Mouse (Mus musculus): Measurements from ENCODE around the gene Pacsin3. TPM values are rescaled to one million over a fixed set of nuclear protein-coding genes. Genes with fewer than 3 reads are reported as not detected.

Gene Pacsin3
- polyA plus RNA-seq, 1 experiment from 2014 or later: 47.4 TPM

- ATAC-seq (ENCODE audit: low FRiP score, low read depth): peak; percentile 34; the same call in 1 of the 2 replicates
These were observed 35.6 kb downstream of the Pacsin3 start for GRCm38 (mm10) chr2:91291197-91292007.

GRCm38 (mm10) chr2:91294226-91294625 lies 38.5 kb downstream of the Pacsin3 start:
- no peak overlapping the region for H3K4me2 ChIP-seq (replicated peaks)
- no peak for ATAC-seq (ENCODE audit: low FRiP score, low read depth)
- no peaks in the 10 kb centered on the region; the same call in 1 of the 2 replicates for H3K36me3 ChIP-seq
- H3K4me3 ChIP-seq: no peak overlapping the region
- H3K27ac ChIP-seq: no peak overlapping the region
- peaks cover 15% of the 10 kb centered on the region for H3K4me1 ChIP-seq
- no peaks in the 10 kb centered on the region for H3K27me3 ChIP-seq
- H3K9me3 ChIP-seq: no peaks in the 10 kb centered on the region
- WGBS: 89% methylated on average over 3 of the region's 3 CpGs
- H3K9ac ChIP-seq: no peak overlapping the region

More at GRCm38 (mm10) chr2:91291197-91292007, 35.6 kb downstream of the Pacsin3 start:
- peak overlapping the region; percentile 23; the same call in 1 of the 2 replicates for H3K27ac ChIP-seq
- peaks cover 6% of the 10 kb centered on the region; the same call in 1 of the 2 replicates for H3K36me3 ChIP-seq
- 0 out of 2 replicates have a peak overlapping the region, but pooled peaks have one; percentile 3 for H3K4me2 ChIP-seq (replicated peaks)
- H3K4me1 ChIP-seq: peaks cover 11% of the 10 kb centered on the region
- WGBS: 51% methylated on average over 12 of the region's 12 CpGs
- peak overlapping the region; percentile 15; the same call in 1 of the 2 replicates for H3K9ac ChIP-seq
- no peak overlapping the region for H3K4me3 ChIP-seq
- H3K9me3 ChIP-seq: no peaks in the 10 kb centered on the region
- no peaks in the 10 kb centered on the region for H3K27me3 ChIP-seq

GRCm38 (mm10) chr2:91295895-91296294 lies 40.1 kb downstream of the Pacsin3 start:
- no peaks in the 10 kb centered on the region for H3K27me3 ChIP-seq
- H3K27ac ChIP-seq: no peak overlapping the region
- H3K9ac ChIP-seq: no peak overlapping the region
- WGBS: 88% methylated on average over 5 of the region's 5 CpGs
- H3K4me2 ChIP-seq (replicated peaks): no peak overlapping the region
- no peak overlapping the region for H3K4me3 ChIP-seq
- H3K9me3 ChIP-seq: no peaks in the 10 kb centered on the region
- H3K36me3 ChIP-seq: no peaks in the 10 kb centered on the region; the same call in 1 of the 2 replicates
- no peak for ATAC-seq (ENCODE audit: low FRiP score, low read depth)
- H3K4me1 ChIP-seq: peaks cover 17% of the 10 kb centered on the region

- Histone ChIP-seq H3K4me2 (replicated peaks) (no peak overlapping the region), H3K27ac (peak overlapping the region; percentile 39)
- ATAC-seq (ENCODE audit: low FRiP score, low read depth): peak; percentile 80
These were observed 43.4 kb downstream of the Pacsin3 start for GRCm38 (mm10) chr2:91299156-91299555.

GRCm38 (mm10) chr2:91300784-91301183 lies 45.0 kb downstream of the Pacsin3 start:
- Histone ChIP-seq H3K27me3 (no peaks in the 10 kb centered on the region), H3K4me3 (no peak overlapping the region), H3K9ac (no peak overlapping the region), H3K27ac (no peak overlapping the region), H3K4me1 (peaks cover 8% of the 10 kb centered on the region), H3K36me3 (peaks cover 7% of the 10 kb centered on the region; the same call in 1 of the 2 replicates), H3K9me3 (no peaks in the 10 kb centered on the region), H3K4me2 (replicated peaks) (no peak overlapping the region)
- ATAC-seq (ENCODE audit: low FRiP score, low read depth): no peak
- 92% methylated on average over 2 of the region's 2 CpGs for WGBS

More at GRCm38 (mm10) chr2:91299156-91299555, 43.4 kb downstream of the Pacsin3 start:
- 42% methylated on average over 3 of the region's 3 CpGs for WGBS
- H3K27me3 ChIP-seq: no peaks in the 10 kb centered on the region
- no peak overlapping the region for H3K4me3 ChIP-seq
- peaks cover 4% of the 10 kb centered on the region; the same call in 1 of the 2 replicates for H3K36me3 ChIP-seq
- H3K9me3 ChIP-seq: no peaks in the 10 kb centered on the region
- H3K4me1 ChIP-seq: peaks cover 8% of the 10 kb centered on the region
- no peak overlapping the region for H3K9ac ChIP-seq

- no peak overlapping the region for H3K27ac ChIP-seq
- ATAC-seq (ENCODE audit: low FRiP score, low read depth): no peak
- no peaks in the 10 kb centered on the region for H3K9me3 ChIP-seq
- peaks cover 8% of the 10 kb centered on the region for H3K4me1 ChIP-seq
- no peak overlapping the region for H3K4me2 ChIP-seq (replicated peaks)
- H3K9ac ChIP-seq: no peak overlapping the region
- 81% methylated on average over 2 of the region's 2 CpGs for WGBS
- peaks cover 7% of the 10 kb centered on the region; the same call in 1 of the 2 replicates for H3K36me3 ChIP-seq
- no peaks in the 10 kb centered on the region for H3K27me3 ChIP-seq
- no peak overlapping the region for H3K4me3 ChIP-seq
These were observed 46.1 kb downstream of the Pacsin3 start for GRCm38 (mm10) chr2:91301836-91302235.

- Histone ChIP-seq H3K9me3 (no peaks in the 10 kb centered on the region), H3K27me3 (no peaks in the 10 kb centered on the region)
These were observed 47.1 kb downstream of the Pacsin3 start for GRCm38 (mm10) chr2:91302845-91303244.

GRCm38 (mm10) chr2:91305926-91306325 lies 50.2 kb downstream of the Pacsin3 start:
- Histone ChIP-seq H3K27me3 (no peaks in the 10 kb centered on the region), H3K4me2 (replicated peaks) (no peak overlapping the region), H3K27ac (no peak overlapping the region), H3K9ac (no peak overlapping the region), H3K4me1 (no peaks in the 10 kb centered on the region), H3K4me3 (no peak overlapping the region), H3K36me3 (peaks cover 7% of the 10 kb centered on the region; the same call in 1 of the 2 replicates), H3K9me3 (no peaks in the 10 kb centered on the region)
- no peak for ATAC-seq (ENCODE audit: low FRiP score, low read depth)
- 90% methylated on average over 9 of the region's 9 CpGs for WGBS

More at GRCm38 (mm10) chr2:91302845-91303244, 47.1 kb downstream of the Pacsin3 start:
- H3K27ac ChIP-seq: no peak overlapping the region
- H3K4me3 ChIP-seq: no peak overlapping the region
- ATAC-seq (ENCODE audit: low FRiP score, low read depth): no peak
- peaks cover 7% of the 10 kb centered on the region; the same call in 1 of the 2 replicates for H3K36me3 ChIP-seq
- peaks cover 8% of the 10 kb centered on the region for H3K4me1 ChIP-seq
- H3K9ac ChIP-seq: no peak overlapping the region
- no peak overlapping the region for H3K4me2 ChIP-seq (replicated peaks)
- WGBS: 76% methylated on average over 3 of the region's 3 CpGs

- no peak for ATAC-seq (ENCODE audit: low FRiP score, low read depth)
- no peak overlapping the region for H3K27ac ChIP-seq
- H3K27me3 ChIP-seq: no peaks in the 10 kb centered on the region
- no peaks in the 10 kb centered on the region for H3K9me3 ChIP-seq
- no peak overlapping the region for H3K4me3 ChIP-seq
- H3K36me3 ChIP-seq: peaks cover 7% of the 10 kb centered on the region; the same call in 1 of the 2 replicates
- no peaks in the 10 kb centered on the region for H3K4me1 ChIP-seq
- H3K9ac ChIP-seq: no peak overlapping the region
- no peak overlapping the region for H3K4me2 ChIP-seq (replicated peaks)
These were observed 50.8 kb downstream of the Pacsin3 start for GRCm38 (mm10) chr2:91306589-91306988.

- no peak for ATAC-seq (ENCODE audit: low FRiP score, low read depth)
- H3K4me2 ChIP-seq (replicated peaks): no peak overlapping the region
- no peak overlapping the region for H3K27ac ChIP-seq
- H3K9ac ChIP-seq: no peak overlapping the region
- peaks cover 7% of the 10 kb centered on the region; the same call in 1 of the 2 replicates for H3K36me3 ChIP-seq
- H3K4me3 ChIP-seq: no peak overlapping the region
- WGBS: 10% methylated on average over 5 of the region's 5 CpGs
- H3K4me1 ChIP-seq: no peaks in the 10 kb centered on the region
- H3K27me3 ChIP-seq: no peaks in the 10 kb centered on the region
- H3K9me3 ChIP-seq: no peaks in the 10 kb centered on the region
These were observed 52.9 kb downstream of the Pacsin3 start for GRCm38 (mm10) chr2:91308680-91309079.

GRCm38 (mm10) chr2:91309546-91309945 lies 53.8 kb downstream of the Pacsin3 start:
- no peak overlapping the region for H3K4me2 ChIP-seq (replicated peaks)
- no peak overlapping the region for H3K4me3 ChIP-seq
- no peaks in the 10 kb centered on the region for H3K9me3 ChIP-seq
- WGBS: 20% methylated on average over 3 of the region's 3 CpGs
- H3K4me1 ChIP-seq: no peaks in the 10 kb centered on the region
- no peaks in the 10 kb centered on the region for H3K27me3 ChIP-seq
- H3K9ac ChIP-seq: no peak overlapping the region
- no peak overlapping the region for H3K27ac ChIP-seq
- H3K36me3 ChIP-seq: no peaks in the 10 kb centered on the region
- ATAC-seq (ENCODE audit: low FRiP score, low read depth): no peak

- Histone ChIP-seq H3K36me3 (no peaks in the 10 kb centered on the region), H3K27me3 (no peaks in the 10 kb centered on the region), H3K4me2 (replicated peaks) (no peak overlapping the region), H3K4me1 (no peaks in the 10 kb centered on the region), H3K4me3 (no peak overlapping the region), H3K27ac (no peak overlapping the region), H3K9me3 (no peaks in the 10 kb centered on the region), H3K9ac (no peak overlapping the region)
- no peak for ATAC-seq (ENCODE audit: low FRiP score, low read depth)
- WGBS: 65% methylated on average over 10 of the region's 10 CpGs
These were observed 57.0 kb downstream of the Pacsin3 start for GRCm38 (mm10) chr2:91312578-91313311.
